Mouse (Mus musculus): ENCODE measurements around the gene Htr2c. TPM values are rescaled to one million over a fixed set of nuclear protein-coding genes. Genes with fewer than 3 reads are reported as not detected.

Htr2c gene
- polyA plus RNA-seq (2015; fragmentation: Nextera tagmentation; extraction: Ambion mirVana) = not detected in 2 replicates

DNA sequence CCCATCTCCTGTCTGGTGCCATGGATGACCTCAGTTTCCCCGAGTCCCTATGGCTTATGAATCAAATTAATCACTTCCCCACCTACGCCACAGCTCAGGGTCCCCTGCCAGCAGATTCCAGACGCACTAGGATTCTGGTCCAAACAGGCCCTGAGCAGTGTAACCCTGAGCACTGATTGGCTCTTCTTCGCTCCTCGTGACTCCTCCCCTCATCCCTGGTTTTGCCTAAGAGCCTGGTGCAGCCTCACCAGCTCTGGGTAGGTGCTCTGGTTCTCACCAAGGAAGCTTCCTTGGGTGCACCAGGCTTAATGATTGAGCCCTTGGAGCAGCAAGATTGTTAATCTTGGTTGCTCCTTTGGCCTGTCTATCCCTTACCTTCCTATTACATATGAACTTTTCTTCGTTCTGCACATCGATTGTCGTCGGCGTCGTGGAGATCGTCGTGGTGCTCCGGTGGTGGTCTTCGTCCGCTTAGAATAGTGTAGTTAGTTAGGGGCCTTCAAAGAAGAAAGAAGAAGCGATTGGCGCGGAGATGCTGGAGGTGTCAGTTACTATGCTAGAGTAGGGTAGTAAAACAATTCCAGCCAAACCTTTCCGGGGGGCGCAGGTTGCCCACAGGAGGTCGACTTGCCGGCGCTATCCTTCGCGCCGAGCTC, at the start of gene Htr2c:
Gene Htr2c, plus strand, starts transcription at position 256 of the 656 bp plus-strand sequence.
- Histone ChIP-seq H3K36me3 (replicated peaks; ENCODE audit: insufficient read depth, low read length) (no peaks in the 10 kb centered on the region), H3K4me1 (ENCODE audit: insufficient read depth) (no peaks in the 10 kb centered on the region), H3K27me3 (ENCODE audit: insufficient read depth, low read length) (peaks cover 3% of the 10 kb centered on the region; the same call in 1 of the 2 replicates), H3K4me2 (ENCODE audit: low read depth, low read length) (no peak within 1 kb of the TSS), H3K27ac (ENCODE audit: low read depth) (no peak within 1 kb of the TSS), H3K9me3 (ENCODE audit: low read length) (no peaks in the 10 kb centered on the region), H3K9ac (replicated peaks) (no peak within 1 kb of the TSS), H3K4me3 (ENCODE audit: low read depth, low read length) (no peak within 1 kb of the TSS)
- ATAC-seq = no peak
- DNase-seq = no peak
- TF ChIP-seq EP300 (IDR thresholded peaks at IDR 0.05; ENCODE audit: low read depth) (no peak), CTCF (IDR thresholded peaks at IDR 0.05; ENCODE audit: low read depth) (no peak)
- WGBS (ENCODE audit: insufficient replicate concordance) = 24% methylated on average over 27 of the region's 27 CpGs

DNA sequence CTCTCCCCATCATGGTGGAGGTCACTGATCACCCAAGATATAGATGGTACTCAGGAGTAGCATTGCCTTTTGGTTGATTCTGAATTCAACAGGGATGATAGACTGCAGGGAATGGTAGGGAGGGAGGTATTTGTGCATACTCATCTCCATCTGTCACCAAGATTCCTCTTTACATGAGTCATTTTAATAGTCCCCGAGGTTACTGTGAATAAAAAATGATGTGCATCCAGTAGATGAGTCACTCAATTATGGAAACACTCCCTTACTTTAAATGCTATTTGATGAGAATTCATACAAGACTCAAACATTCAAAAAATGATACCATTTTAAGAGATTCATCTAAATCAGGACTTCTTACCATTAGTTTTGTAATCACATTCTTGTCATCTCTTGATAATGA, 34.1 kb upstream of the Htr2c start:
- Histone ChIP-seq H3K9me3 (ENCODE audit: low read length) (no peaks in the 10 kb centered on the region), H3K4me1 (ENCODE audit: insufficient read depth) (no peaks in the 10 kb centered on the region), H3K4me2 (ENCODE audit: low read depth, low read length) (no peak overlapping the region), H3K36me3 (replicated peaks; ENCODE audit: insufficient read depth, low read length) (no peaks in the 10 kb centered on the region), H3K4me3 (ENCODE audit: low read depth, low read length) (no peak overlapping the region), H3K27ac (ENCODE audit: low read depth) (no peak overlapping the region), H3K9ac (replicated peaks) (no peak overlapping the region), H3K27me3 (ENCODE audit: insufficient read depth, low read length) (no peaks in the 10 kb centered on the region)
- no peak for TF ChIP-seq EP300 (IDR thresholded peaks at IDR 0.05; ENCODE audit: low read depth)
- ATAC-seq (no peak), DNase-seq (no peak)
- WGBS (ENCODE audit: insufficient replicate concordance) = 46% methylated on average over 1 of the region's 1 CpGs

DNA sequence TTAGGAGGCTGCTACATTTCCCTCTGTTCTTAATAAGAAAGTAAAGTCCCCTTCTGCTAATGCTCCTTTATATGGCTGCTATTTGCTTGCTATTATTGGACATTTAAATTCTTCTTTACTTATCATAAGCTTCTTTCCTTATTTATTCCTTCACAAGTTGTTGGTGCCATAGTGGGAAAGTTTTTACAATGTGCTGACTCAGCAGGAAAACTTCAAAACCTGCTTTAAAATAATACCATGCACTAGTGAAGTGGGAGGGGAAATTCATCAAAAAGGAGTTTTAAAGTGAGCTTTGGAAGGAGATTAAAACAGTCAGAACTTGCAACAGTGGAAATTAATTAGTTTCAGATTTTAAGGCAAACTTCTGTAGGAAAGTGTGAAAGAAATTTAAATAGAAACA, 26.0 kb upstream of the Htr2c start:
- TF ChIP-seq CTCF (IDR thresholded peaks at IDR 0.05; ENCODE audit: low read depth) (no peak), EP300 (IDR thresholded peaks at IDR 0.05; ENCODE audit: low read depth) (no peak)
- no peak overlapping the region for H3K9ac ChIP-seq (replicated peaks)
- H3K36me3 ChIP-seq (replicated peaks; ENCODE audit: insufficient read depth, low read length) = no peaks in the 10 kb centered on the region
- H3K9me3 ChIP-seq (ENCODE audit: low read length) = no peaks in the 10 kb centered on the region
- no peak overlapping the region for H3K4me3 ChIP-seq (ENCODE audit: low read depth, low read length)
- H3K27ac ChIP-seq (ENCODE audit: low read depth) = no peak overlapping the region
- H3K4me2 ChIP-seq (ENCODE audit: low read depth, low read length) = no peak overlapping the region
- DNase-seq (no peak), ATAC-seq (no peak)
- H3K4me1 ChIP-seq (ENCODE audit: insufficient read depth) = no peaks in the 10 kb centered on the region
- H3K27me3 ChIP-seq (ENCODE audit: insufficient read depth, low read length) = no peaks in the 10 kb centered on the region

DNA sequence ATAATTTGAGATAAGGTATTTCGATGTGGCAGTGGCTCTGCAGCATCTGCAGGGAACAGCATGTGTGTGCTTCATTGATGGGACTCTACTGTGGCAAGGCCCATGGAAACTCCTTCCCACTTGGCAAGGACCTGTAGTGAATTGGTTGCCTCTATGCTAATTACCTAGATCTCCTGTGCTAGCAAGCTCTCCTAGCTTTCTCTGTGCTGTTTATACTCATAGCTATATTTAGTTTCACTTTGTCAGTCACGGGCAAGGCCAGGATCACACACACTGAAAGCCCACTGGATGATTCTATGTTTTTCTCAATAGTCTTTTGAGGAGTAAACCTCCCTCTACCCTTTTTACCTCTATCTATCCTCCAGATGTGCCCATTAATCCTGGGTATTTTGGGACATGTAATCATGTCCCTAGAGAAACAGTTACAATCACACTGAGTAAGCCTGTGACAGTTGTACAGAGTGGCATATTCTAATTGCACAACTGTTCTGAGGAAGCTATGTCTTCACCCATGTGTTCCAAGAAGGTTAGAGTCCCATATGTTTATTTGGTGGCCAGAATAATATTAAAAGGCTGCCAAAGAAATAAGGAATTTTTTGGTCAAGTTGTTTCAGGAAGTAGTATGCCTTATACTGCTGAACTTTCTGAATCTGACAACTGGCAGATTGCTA, 16.0 kb upstream of the Htr2c start:
- WGBS (ENCODE audit: insufficient replicate concordance) = 64% methylated on average over 2 of the region's 2 CpGs
- TF ChIP-seq CTCF (IDR thresholded peaks at IDR 0.05; ENCODE audit: low read depth) (no peak), EP300 (IDR thresholded peaks at IDR 0.05; ENCODE audit: low read depth) (no peak)
- ATAC-seq = no peak; the same call in 1 of the 2 replicates

DNA sequence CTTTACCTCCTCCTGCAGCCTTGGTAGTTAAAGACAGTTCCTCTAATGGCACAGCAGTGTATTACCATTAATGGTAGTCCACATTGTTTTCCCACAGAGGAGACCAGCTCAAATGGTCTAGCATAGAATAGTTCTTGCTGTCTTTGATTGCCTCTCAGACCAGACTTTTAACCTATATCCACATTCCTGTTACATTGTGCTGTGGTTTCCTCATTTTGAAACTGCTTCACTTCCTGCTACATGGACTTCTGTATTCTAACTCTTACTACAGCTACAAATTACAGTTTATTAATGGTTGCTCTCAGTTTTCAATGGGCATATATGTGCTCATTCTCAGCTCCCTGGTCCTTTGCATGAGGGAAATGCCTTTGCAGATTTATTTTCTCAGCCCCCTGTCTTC, 15.3 kb upstream of the Htr2c start:
- no peaks in the 10 kb centered on the region for H3K36me3 ChIP-seq (replicated peaks; ENCODE audit: insufficient read depth, low read length)
- ATAC-seq (0 out of 2 replicates have a peak, but pooled peaks have one; percentile 23), DNase-seq (no peak)
- H3K27ac ChIP-seq (ENCODE audit: low read depth) = no peak overlapping the region
- no peaks in the 10 kb centered on the region for H3K9me3 ChIP-seq (ENCODE audit: low read length)
- TF ChIP-seq CTCF (IDR thresholded peaks at IDR 0.05; ENCODE audit: low read depth) (no peak), EP300 (IDR thresholded peaks at IDR 0.05; ENCODE audit: low read depth) (no peak)
- H3K4me3 ChIP-seq (ENCODE audit: low read depth, low read length) = no peak overlapping the region
- H3K9ac ChIP-seq (replicated peaks) = no peak overlapping the region
- H3K4me2 ChIP-seq (ENCODE audit: low read depth, low read length) = no peak overlapping the region
- no peaks in the 10 kb centered on the region for H3K27me3 ChIP-seq (ENCODE audit: insufficient read depth, low read length)
- H3K4me1 ChIP-seq (ENCODE audit: insufficient read depth) = no peaks in the 10 kb centered on the region

More for the DNA sequence above, 16.0 kb upstream of the Htr2c start:
- Histone ChIP-seq H3K27me3 (ENCODE audit: insufficient read depth, low read length) (no peaks in the 10 kb centered on the region), H3K4me2 (ENCODE audit: low read depth, low read length) (no peak overlapping the region), H3K27ac (ENCODE audit: low read depth) (no peak overlapping the region), H3K9me3 (ENCODE audit: low read length) (no peaks in the 10 kb centered on the region), H3K9ac (replicated peaks) (no peak overlapping the region), H3K4me1 (ENCODE audit: insufficient read depth) (no peaks in the 10 kb centered on the region), H3K4me3 (ENCODE audit: low read depth, low read length) (no peak overlapping the region), H3K36me3 (replicated peaks; ENCODE audit: insufficient read depth, low read length) (no peaks in the 10 kb centered on the region)
- no peak for DNase-seq

DNA sequence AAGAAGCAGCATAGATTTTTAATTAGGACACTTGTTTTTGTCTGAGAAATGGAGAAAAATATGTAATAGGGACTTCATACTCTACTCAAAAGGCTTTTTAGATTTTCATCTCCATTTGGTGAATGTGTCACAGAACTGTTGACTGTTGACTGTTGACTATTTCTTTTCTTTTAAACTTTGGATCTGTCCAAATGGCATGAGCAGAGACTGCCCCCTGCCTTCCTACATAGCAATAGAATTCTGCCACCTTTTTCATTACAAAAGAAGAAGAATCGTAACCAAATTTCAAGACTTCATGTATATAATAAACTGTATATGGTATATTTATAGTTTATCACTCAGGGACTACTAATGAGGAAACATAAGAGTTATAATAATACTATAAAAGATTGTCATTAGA, 3.7 kb upstream of the Htr2c start:
- Histone ChIP-seq H3K27ac (ENCODE audit: low read depth) (no peak overlapping the region), H3K4me2 (ENCODE audit: low read depth, low read length) (no peak overlapping the region), H3K36me3 (replicated peaks; ENCODE audit: insufficient read depth, low read length) (no peaks in the 10 kb centered on the region), H3K4me1 (ENCODE audit: insufficient read depth) (no peaks in the 10 kb centered on the region), H3K27me3 (ENCODE audit: insufficient read depth, low read length) (peaks cover 3% of the 10 kb centered on the region; the same call in 1 of the 2 replicates), H3K9ac (replicated peaks) (no peak overlapping the region), H3K9me3 (ENCODE audit: low read length) (no peaks in the 10 kb centered on the region), H3K4me3 (ENCODE audit: low read depth, low read length) (no peak overlapping the region)
- 72% methylated on average over 1 of the region's 1 CpGs for WGBS (ENCODE audit: insufficient replicate concordance)
- ATAC-seq (no peak), DNase-seq (no peak)
- TF ChIP-seq CTCF (IDR thresholded peaks at IDR 0.05; ENCODE audit: low read depth) (no peak), EP300 (IDR thresholded peaks at IDR 0.05; ENCODE audit: low read depth) (no peak)
